18 mouse cellular contexts compared by ENCODE assay signal in genomic region chr9:102501113-102501512, GRCm38 (mm10). TPM values are rescaled to one million over a fixed set of nuclear protein-coding genes. Genes with fewer than 3 reads are reported as not detected.
"Had no signal": no experiment of that assay in that cellular context is flagged by ENCODE, and none has a peak within 500 bp of the region (broad histone marks: within the 10 kb centered on the region; RNA-seq: fewer than 3 reads in every experiment).

No protein-coding gene starts in this region.

- DNase-seq: lung, adult 18-20 months; lung, embryonic 14.5 days; lung, postnatal 10 days; lung, postnatal 4 days; midbrain, embryonic 14.5 days; right cerebral cortex, postnatal 25 days; right cerebral cortex, postnatal 4 days; spleen, adult 18-20 months; thymus, adult 18-20 months; thymus, postnatal 14 days; thymus, postnatal 36 days had no signal

- H3K9ac ChIP-seq: liver, embryonic 14.5 days; lung, embryonic 14.5 days; midbrain, embryonic 12.5 days; neural tube, embryonic 12.5 days had no signal

- H3K36me3 ChIP-seq: midbrain, embryonic 10.5 days; midbrain, embryonic 12.5 days; neural tube, embryonic 12.5 days had no signal

- H3K4me3 ChIP-seq: midbrain, embryonic 10.5 days; midbrain, embryonic 12.5 days; neural tube, embryonic 12.5 days had no signal

- H3K4me1 ChIP-seq: neural tube, embryonic 12.5 days had no signal

- H3K4me2 ChIP-seq: lung, embryonic 14.5 days; midbrain, embryonic 12.5 days; neural tube, embryonic 12.5 days had no signal

- H3K27ac ChIP-seq: liver, embryonic 14.5 days; midbrain, embryonic 10.5 days; midbrain, embryonic 12.5 days; neural tube, embryonic 12.5 days had no signal

RNA-seq across cellular contexts. Expression of gene Ky, which starts 4.4 kb away (rescaled TPM):
- total RNA-seq: megakaryocyte, adult 5-6 weeks; megakaryocyte-erythroid progenitor cell, adult 5-6 weeks; neutrophil, adult 5-6 weeks had no signal
- polyA plus RNA-seq: liver, embryonic 14.5 days had no signal
